Mouse (Mus musculus): Measurements from ENCODE around the gene Gm49373. TPM values are rescaled to one million over a fixed set of nuclear protein-coding genes. Genes with fewer than 3 reads are reported as not detected.
"Not testable (repeated sequence)": the region's sequence is repeated elsewhere in the genome, so short reads cannot be mapped to it uniquely, and the experiment has no call there.

Gm49373 gene
- polyA plus RNA-seq, 1 experiment from 2014 or later = 0.26 TPM

- H3K4me1 ChIP-seq (replicated peaks) = peaks cover 15% of the 10 kb centered on the region
- H3K4me3 ChIP-seq = peak overlapping the region; percentile 74
- no peaks in the 10 kb centered on the region for H3K9me3 ChIP-seq (replicated peaks)
- peaks cover 28% of the 10 kb centered on the region for H3K36me3 ChIP-seq
- whole genome bisulfite sequencing = 5% methylated on average over 4 of the region's 4 CpGs
- H3K9ac ChIP-seq = peak overlapping the region; percentile 82
- peak overlapping the region; percentile 78 for H3K4me2 ChIP-seq
- H3K27me3 ChIP-seq = no peaks in the 10 kb centered on the region
- no peak for ATAC-seq (replicated peaks; ENCODE audit: insufficient number of reproducible peaks, insufficient read depth, low FRiP score, low read depth)
- no peak overlapping the region; the same call in 1 of the 2 replicates for H3K27ac ChIP-seq
These were observed 255 bp downstream of the Gm49373 start for GRCm38 (mm10) chr9:21072641-21073040.

DNA sequence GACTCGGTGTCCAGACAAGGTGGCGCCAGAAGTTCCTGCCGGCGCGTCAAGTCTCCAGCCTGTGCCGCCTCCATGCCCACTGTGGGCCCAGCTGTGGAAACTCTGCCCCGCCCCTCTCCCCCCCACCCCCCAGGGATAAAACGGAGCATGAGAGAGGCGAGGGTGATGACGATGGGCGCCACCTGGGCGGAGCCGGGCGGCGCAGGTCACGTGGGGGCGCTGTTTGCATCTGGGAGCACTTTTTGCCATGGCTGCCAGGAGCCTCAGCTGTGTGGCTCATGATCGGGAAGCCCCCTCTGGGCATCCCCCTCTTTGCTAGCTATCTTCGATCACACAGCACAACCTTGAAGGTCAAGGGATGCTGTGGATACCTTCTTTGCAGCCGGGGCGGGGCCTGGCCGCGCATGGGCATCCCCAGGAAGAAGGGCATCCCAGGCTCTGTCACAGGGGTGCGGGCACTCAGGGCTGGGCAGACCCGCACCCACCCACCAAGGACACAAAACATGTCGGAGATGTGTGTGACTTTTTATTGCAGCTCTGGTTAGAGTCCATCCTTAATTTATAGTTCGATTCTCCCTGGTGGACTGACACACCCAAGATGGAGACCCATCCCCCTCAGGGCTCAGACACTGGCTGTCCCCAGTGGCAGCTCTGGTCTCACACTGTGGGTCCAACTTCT is 5.8 kb downstream of the Gm49373 start, which contains the start of gene Zglp1:
Gene Zglp1, minus strand, starts transcription at position 88 of the 679 bp plus-strand sequence.
- H3K4me2 ChIP-seq = no peak within 1 kb of the TSS
- no peaks in the 10 kb centered on the region for H3K9me3 ChIP-seq (replicated peaks)
- 81% methylated on average over 27 of the region's 27 CpGs for WGBS
- no peak within 1 kb of the TSS for H3K4me3 ChIP-seq
- H3K9ac ChIP-seq = no peak within 1 kb of the TSS
- H3K27ac ChIP-seq = no peak within 1 kb of the TSS
- H3K27me3 ChIP-seq = no peaks in the 10 kb centered on the region
- H3K36me3 ChIP-seq = peaks cover 27% of the 10 kb centered on the region
- no peak for ATAC-seq (replicated peaks; ENCODE audit: insufficient number of reproducible peaks, insufficient read depth, low FRiP score, low read depth)
- peaks cover 6% of the 10 kb centered on the region for H3K4me1 ChIP-seq (replicated peaks)

- Histone ChIP-seq H3K9me3 (replicated peaks) (no peaks in the 10 kb centered on the region), H3K27ac (no peak overlapping the region), H3K9ac (no peak overlapping the region), H3K27me3 (no peaks in the 10 kb centered on the region), H3K4me2 (no peak overlapping the region), H3K36me3 (peaks cover 31% of the 10 kb centered on the region), H3K4me3 (no peak overlapping the region), H3K4me1 (replicated peaks) (no peaks in the 10 kb centered on the region)
- no peak for ATAC-seq (replicated peaks; ENCODE audit: insufficient number of reproducible peaks, insufficient read depth, low FRiP score, low read depth)
- 80% methylated on average over 2 of the region's 2 CpGs for WGBS
These were observed 10.0 kb downstream of the Gm49373 start for GRCm38 (mm10) chr9:21062928-21063327.

GRCm38 (mm10) chr9:21051578-21051977 is 21.3 kb downstream of the Gm49373 start:
- H3K36me3 ChIP-seq = no peaks in the 10 kb centered on the region
- H3K9ac ChIP-seq = no peak overlapping the region

GRCm38 (mm10) chr9:21045235-21045634 is 27.7 kb downstream of the Gm49373 start:
- Histone ChIP-seq H3K9me3 (replicated peaks) (no peaks in the 10 kb centered on the region), H3K4me2 (no peak overlapping the region), H3K27ac (no peak overlapping the region), H3K36me3 (no peaks in the 10 kb centered on the region), H3K4me1 (replicated peaks) (no peaks in the 10 kb centered on the region), H3K4me3 (no peak overlapping the region), H3K9ac (no peak overlapping the region), H3K27me3 (0 out of 2 replicates have a peak, but pooled peaks cover 3% of the 10 kb centered on the region)
- 69% methylated on average over 3 of the region's 3 CpGs for WGBS
- no peak for ATAC-seq (replicated peaks; ENCODE audit: insufficient number of reproducible peaks, insufficient read depth, low FRiP score, low read depth)

More at GRCm38 (mm10) chr9:21051578-21051977, 21.3 kb downstream of the Gm49373 start:
- no peak for ATAC-seq (replicated peaks; ENCODE audit: insufficient number of reproducible peaks, insufficient read depth, low FRiP score, low read depth)
- H3K4me3 ChIP-seq = no peak overlapping the region
- no peaks in the 10 kb centered on the region for H3K27me3 ChIP-seq
- H3K4me1 ChIP-seq (replicated peaks) = no peaks in the 10 kb centered on the region
- 52% methylated on average over 10 of the region's 10 CpGs for WGBS
- no peak overlapping the region for H3K4me2 ChIP-seq
- no peak overlapping the region for H3K27ac ChIP-seq
- H3K9me3 ChIP-seq (replicated peaks) = no peaks in the 10 kb centered on the region

- not testable (repeated sequence) for H3K9ac ChIP-seq; H3K4me1 ChIP-seq (replicated peaks); H3K4me3 ChIP-seq; H3K27me3 ChIP-seq; ATAC-seq (replicated peaks; ENCODE audit: insufficient number of reproducible peaks, insufficient read depth, low FRiP score, low read depth); H3K4me2 ChIP-seq; H3K27ac ChIP-seq; H3K36me3 ChIP-seq; H3K9me3 ChIP-seq (replicated peaks)
- WGBS = 55% methylated on average over 1 of the region's 1 CpGs
These were observed 28.1 kb downstream of the Gm49373 start for GRCm38 (mm10) chr9:21044785-21045184.

- 81% methylated on average over 4 of the region's 4 CpGs for WGBS
- H3K9me3 ChIP-seq (replicated peaks) = no peaks in the 10 kb centered on the region
- H3K27me3 ChIP-seq = peaks cover 14% of the 10 kb centered on the region
- H3K27ac ChIP-seq = no peak overlapping the region
- H3K4me2 ChIP-seq = no peak overlapping the region
- H3K4me3 ChIP-seq = no peak overlapping the region
- H3K9ac ChIP-seq = no peak overlapping the region
- H3K36me3 ChIP-seq = no peaks in the 10 kb centered on the region
- ATAC-seq (replicated peaks; ENCODE audit: insufficient number of reproducible peaks, insufficient read depth, low FRiP score, low read depth) = no peak
- peaks cover 1% of the 10 kb centered on the region for H3K4me1 ChIP-seq (replicated peaks)
These were observed 29.3 kb downstream of the Gm49373 start for GRCm38 (mm10) chr9:21043563-21043962.

DNA sequence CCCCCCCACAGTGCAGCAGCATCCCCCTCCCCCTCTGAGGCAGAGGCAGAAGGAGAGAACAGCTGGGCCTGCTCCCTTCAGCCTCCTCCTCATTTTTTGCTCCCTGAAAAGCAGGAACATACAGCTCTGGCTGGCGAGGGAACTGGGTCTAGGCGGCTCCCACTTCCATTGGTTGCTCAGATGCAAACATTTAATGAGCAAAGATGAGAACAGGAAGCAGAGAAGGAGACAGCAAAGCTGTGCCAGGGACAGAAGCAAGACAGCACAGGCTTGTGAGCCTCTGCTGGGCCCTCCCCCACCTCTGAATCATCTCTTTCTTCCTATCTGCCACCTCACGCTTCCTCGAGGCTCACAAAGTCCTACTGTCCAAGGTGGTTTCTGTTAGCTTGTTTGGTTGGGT is 31.6 kb downstream of the Gm49373 start:
- H3K9ac ChIP-seq = no peak overlapping the region
- H3K36me3 ChIP-seq = no peaks in the 10 kb centered on the region
- H3K27me3 ChIP-seq = peaks cover 37% of the 10 kb centered on the region
- 41% methylated on average over 4 of the region's 4 CpGs for WGBS
- no peak overlapping the region for H3K27ac ChIP-seq
- H3K4me1 ChIP-seq (replicated peaks) = peaks cover 23% of the 10 kb centered on the region
- no peak overlapping the region for H3K4me2 ChIP-seq
- H3K9me3 ChIP-seq (replicated peaks) = no peaks in the 10 kb centered on the region
- H3K4me3 ChIP-seq = no peak overlapping the region
- no peak for ATAC-seq (replicated peaks; ENCODE audit: insufficient number of reproducible peaks, insufficient read depth, low FRiP score, low read depth)

DNA sequence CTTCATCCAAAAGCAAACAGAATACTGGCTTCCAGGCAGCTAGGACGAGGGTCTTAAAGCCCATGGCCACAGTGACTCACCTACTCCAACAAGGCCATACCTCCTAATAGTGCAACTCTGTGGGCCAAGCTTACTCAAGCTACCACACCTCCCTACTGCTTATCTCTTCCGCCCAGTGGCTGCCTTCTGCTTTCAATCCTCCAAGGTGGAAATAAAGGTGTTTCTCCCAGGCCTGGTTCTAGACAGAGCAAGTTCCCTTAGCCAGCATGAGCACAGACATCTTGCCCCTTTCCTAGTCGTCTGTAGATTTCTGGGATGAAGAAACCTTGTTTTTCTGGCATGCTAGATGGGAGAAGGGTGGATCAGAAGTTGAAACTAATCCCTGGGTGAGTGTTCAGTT is 33.1 kb downstream of the Gm49373 start:
- Histone ChIP-seq H3K36me3 (no peaks in the 10 kb centered on the region), H3K27me3 (peaks cover 52% of the 10 kb centered on the region), H3K4me2 (no peak overlapping the region), H3K9me3 (replicated peaks) (no peaks in the 10 kb centered on the region), H3K9ac (no peak overlapping the region), H3K4me3 (no peak overlapping the region), H3K27ac (no peak overlapping the region), H3K4me1 (replicated peaks) (peaks cover 31% of the 10 kb centered on the region)
- 77% methylated on average over 3 of the region's 3 CpGs for WGBS
- ATAC-seq (replicated peaks; ENCODE audit: insufficient number of reproducible peaks, insufficient read depth, low FRiP score, low read depth) = no peak

DNA sequence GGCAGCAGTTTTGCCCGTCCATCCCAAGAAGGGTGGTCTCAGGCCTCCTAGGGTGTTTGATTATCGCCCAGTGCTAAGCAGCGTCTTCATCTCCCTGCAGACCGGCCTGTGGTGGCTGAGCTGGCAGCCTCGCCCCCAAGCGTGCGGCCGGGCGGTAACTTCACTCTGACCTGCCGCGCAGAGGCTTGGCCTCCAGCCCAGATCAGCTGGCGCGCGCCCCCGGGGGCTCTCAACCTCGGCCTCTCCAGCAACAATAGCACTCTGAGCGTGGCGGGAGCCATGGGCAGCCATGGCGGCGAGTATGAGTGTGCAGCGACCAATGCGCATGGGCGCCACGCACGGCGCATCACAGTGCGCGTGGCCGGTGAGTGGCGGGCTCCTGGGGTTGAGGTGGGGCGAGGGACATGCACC is 35.4 kb downstream of the Gm49373 start:
- WGBS = 3% methylated on average over 31 of the region's 31 CpGs
- Histone ChIP-seq H3K9ac (peak overlapping the region; percentile 31; the same call in 1 of the 2 replicates), H3K4me3 (peak overlapping the region; percentile 45), H3K36me3 (no peaks in the 10 kb centered on the region), H3K9me3 (replicated peaks) (no peaks in the 10 kb centered on the region), H3K4me2 (peak overlapping the region; percentile 73), H3K4me1 (replicated peaks) (peaks cover 43% of the 10 kb centered on the region), H3K27me3 (peaks cover 73% of the 10 kb centered on the region), H3K27ac (no peak overlapping the region)
- ATAC-seq (replicated peaks; ENCODE audit: insufficient number of reproducible peaks, insufficient read depth, low FRiP score, low read depth) = peak; percentile 71

DNA sequence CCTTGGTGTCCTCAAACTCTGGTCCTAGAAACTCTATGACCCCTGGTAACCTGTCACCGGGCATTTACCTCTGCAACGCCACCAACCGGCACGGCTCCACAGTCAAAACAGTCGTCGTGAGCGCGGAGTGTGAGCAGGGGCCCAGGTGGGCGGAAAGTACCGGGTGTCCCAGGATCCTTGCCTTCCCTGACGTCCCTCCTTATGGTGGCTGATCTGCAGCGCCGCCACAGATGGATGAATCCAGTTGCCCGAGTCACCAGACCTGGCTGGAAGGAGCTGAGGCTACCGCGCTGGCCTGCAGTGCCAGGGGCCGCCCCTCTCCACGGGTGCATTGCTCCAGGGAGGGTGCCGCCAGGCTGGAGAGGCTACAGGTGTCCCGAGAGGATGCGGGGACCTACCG is 36.2 kb downstream of the Gm49373 start:
- H3K4me2 ChIP-seq = peak overlapping the region; percentile 73
- peaks cover 51% of the 10 kb centered on the region for H3K4me1 ChIP-seq (replicated peaks)
- ATAC-seq (replicated peaks; ENCODE audit: insufficient number of reproducible peaks, insufficient read depth, low FRiP score, low read depth) = no peak
- H3K27ac ChIP-seq = no peak overlapping the region
- peak overlapping the region; percentile 35; the same call in 1 of the 2 replicates for H3K9ac ChIP-seq
- H3K36me3 ChIP-seq = no peaks in the 10 kb centered on the region
- 5% methylated on average over 22 of the region's 22 CpGs for WGBS
- peak overlapping the region; percentile 45 for H3K4me3 ChIP-seq
- peaks cover 82% of the 10 kb centered on the region for H3K27me3 ChIP-seq
- no peaks in the 10 kb centered on the region for H3K9me3 ChIP-seq (replicated peaks)

DNA sequence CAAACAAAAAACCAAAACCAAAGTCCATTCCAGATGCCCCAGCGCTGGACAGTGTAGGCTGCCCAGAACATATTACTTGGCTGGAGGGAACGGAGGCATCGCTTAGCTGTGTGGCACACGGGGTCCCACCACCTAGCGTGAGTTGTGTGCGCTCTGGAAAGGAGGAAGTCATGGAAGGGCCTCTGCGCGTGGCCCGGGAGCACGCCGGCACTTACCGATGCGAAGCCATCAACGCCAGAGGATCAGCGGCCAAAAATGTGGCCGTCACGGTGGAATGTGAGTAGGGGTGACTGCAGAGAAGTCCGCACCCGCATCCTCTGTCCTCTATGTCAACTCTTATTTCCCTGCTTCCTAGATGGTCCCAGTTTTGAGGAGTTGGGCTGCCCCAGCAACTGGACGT is 36.7 kb downstream of the Gm49373 start:
- Histone ChIP-seq H3K27ac (no peak overlapping the region), H3K9me3 (replicated peaks) (no peaks in the 10 kb centered on the region), H3K4me2 (peak overlapping the region; percentile 73), H3K36me3 (no peaks in the 10 kb centered on the region), H3K27me3 (peaks cover 84% of the 10 kb centered on the region), H3K4me1 (replicated peaks) (peaks cover 56% of the 10 kb centered on the region), H3K9ac (0 out of 2 replicates have a peak overlapping the region, but pooled peaks have one; percentile 35), H3K4me3 (no peak overlapping the region)
- no peak for ATAC-seq (replicated peaks; ENCODE audit: insufficient number of reproducible peaks, insufficient read depth, low FRiP score, low read depth)
- WGBS = 14% methylated on average over 20 of the region's 20 CpGs
